Mouse (Mus musculus) liver, postnatal 0 days (tissue): Measurements from ENCODE around the gene Rngtt. TPM values are rescaled to one million over a fixed set of nuclear protein-coding genes. Genes with fewer than 3 reads are reported as not detected.
"Not testable (repeated sequence)": the region's sequence is repeated elsewhere in the genome, so short reads cannot be mapped to it uniquely, and the experiment has no call there.

Experiments used
- ATAC-seq: fragments of 200-750 bp; cut with Nextera tagmentation; 2 replicates; pipeline ENCODE4 v1.8.0; 2017; ENCODE audit warnings: mild to moderate bottlenecking, moderate library complexity
- DNase-seq: peaks from one replicate; pipeline ENCODE4 v3.0.0-alpha.2; 2016
- H3K27ac ChIP-seq: fragments of 300-500 bp; sonication (generic); 2 replicates; pipeline ENCODE4 v1.5.1; 2014; ENCODE audit warnings: antibody characterized with exemption, moderate library complexity, mild to moderate bottlenecking, low read depth
- H3K27me3 ChIP-seq: fragments of 300-500 bp; sonication (generic); 2 replicates; pipeline ENCODE4 v1.6.1; 2014; ENCODE audit warnings: low read length, control low read depth, mixed read lengths; ENCODE audit not compliant: insufficient read depth
- H3K36me3 ChIP-seq: fragments of 300-500 bp; sonication (generic); replicated peaks from 2 replicates; pipeline ENCODE4 v1.6.1; 2014; ENCODE audit warnings: mild to moderate bottlenecking, control low read depth, low read length, moderate library complexity, mixed read lengths; ENCODE audit not compliant: insufficient read depth
- H3K4me1 ChIP-seq: fragments of 300-500 bp; sonication (generic); 2 replicates; pipeline ENCODE4 v1.6.1; 2014; ENCODE audit warnings: antibody characterized with exemption, mild to moderate bottlenecking, control low read depth; ENCODE audit not compliant: insufficient read depth
- H3K4me2 ChIP-seq: fragments of 300-500 bp; sonication (generic); 2 replicates; pipeline ENCODE4 v1.6.1; 2014; ENCODE audit warnings: low read depth, mild to moderate bottlenecking, low read length, moderate library complexity, mixed read lengths
- H3K4me3 ChIP-seq: fragments of 300-500 bp; sonication (generic); 2 replicates; pipeline ENCODE4 v1.5.1; 2014; ENCODE audit warnings: low read depth, low read length
- H3K9ac ChIP-seq: fragments of 300-500 bp; sonication (generic); replicated peaks from 2 replicates; pipeline ENCODE4 v1.6.1; 2014; ENCODE audit warnings: mild to moderate bottlenecking, moderate library complexity
- H3K9me3 ChIP-seq: fragments of 300-500 bp; sonication (generic); 2 replicates; pipeline ENCODE4 v1.6.1; 2016; ENCODE audit warnings: mild to moderate bottlenecking, control low read depth, low read length, mixed read lengths
- CTCF ChIP-seq: sonication (generic); IDR thresholded peaks from 2 replicates; pipeline ENCODE4 v1.5.1; 2016; ENCODE audit warnings: antibody characterized with exemption, low read depth
- EP300 ChIP-seq: IDR thresholded peaks from 2 replicates; pipeline ENCODE4 v1.6.1; 2016; ENCODE audit warnings: antibody characterized with exemption, low read depth, mild to moderate bottlenecking
- WGBS: fragments of 180-500 bp; shearing (Covaris S2); extraction: QIAGEN DNeasy Blood & Tissue Kit; methylation state at CpG from one replicate; pipeline ENCODE4 v1.1.7; 2014; ENCODE audit not compliant: insufficient replicate concordance; 5-methylcytosine and 5-hydroxymethylcytosine counted together
- polyA plus RNA-seq: library from polyadenylated mRNA; unstranded; fragments of >200 nt; fragmentation: Nextera tagmentation; extraction: Ambion mirVana; gene quantifications from 2 replicates; pipeline ENCODE4 v1.2.1, GENCODE M21; 2015

Gene Rngtt
- polyA plus RNA-seq, 1 experiment from 2014 or later, result 9.3 TPM

DNA sequence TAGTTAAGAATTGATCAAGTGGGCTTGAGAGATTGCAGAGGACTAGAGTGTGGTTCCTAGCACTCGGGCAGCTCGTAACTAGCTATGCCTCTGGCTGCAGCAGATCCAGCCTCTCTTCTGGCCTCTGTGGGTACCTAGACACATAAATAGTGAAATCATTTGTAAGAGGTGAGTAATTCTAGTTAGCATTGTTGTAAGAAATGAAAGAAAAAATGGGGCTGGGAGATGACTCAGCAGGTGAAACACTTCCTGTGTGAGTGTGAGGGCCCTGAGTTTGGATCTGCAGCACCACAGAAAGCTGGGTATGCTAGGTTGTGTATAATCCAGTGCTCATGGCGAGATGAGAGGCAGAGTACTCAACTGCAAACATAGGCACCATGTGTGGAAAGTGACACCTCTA lies 136.2 kb downstream of the Rngtt start:
- no peak for ATAC-seq
- Histone ChIP-seq H3K27me3 (no peaks in the 10 kb centered on the region), H3K36me3 (no peaks in the 10 kb centered on the region), H3K9me3 (no peaks in the 10 kb centered on the region), H3K9ac (no peak overlapping the region), H3K27ac (no peak overlapping the region), H3K4me3 (no peak overlapping the region), H3K4me1 (no peaks in the 10 kb centered on the region), H3K4me2 (no peak overlapping the region)
- no peak for TF ChIP-seq EP300
- TF ChIP-seq CTCF, result no peak
- 83% methylated on average over 3 of the region's 3 CpGs for WGBS
- no peak for DNase-seq

DNA sequence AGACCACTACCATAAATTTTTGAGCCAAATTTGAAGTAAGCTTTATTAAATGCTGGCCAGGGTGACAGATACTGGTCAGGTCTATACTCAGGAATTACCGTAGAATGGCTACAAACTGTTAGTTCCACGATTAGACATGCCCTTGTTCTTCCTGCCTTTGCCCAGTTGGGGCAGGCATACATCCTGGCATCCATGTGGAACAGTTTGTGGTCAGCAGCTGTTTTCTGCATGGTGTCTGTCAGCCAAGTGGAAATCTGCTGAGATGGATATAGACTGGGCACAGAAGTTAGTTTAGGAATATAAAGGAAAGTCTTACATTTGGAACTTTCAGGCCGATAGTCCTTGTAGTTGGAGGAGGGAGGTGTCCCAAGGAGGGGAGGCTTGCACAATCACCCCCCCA lies 136.8 kb downstream of the Rngtt start:
- 84% methylated on average over 3 of the region's 3 CpGs for WGBS
- H3K4me1 ChIP-seq, result no peaks in the 10 kb centered on the region
- H3K9ac ChIP-seq, result no peak overlapping the region

DNA sequence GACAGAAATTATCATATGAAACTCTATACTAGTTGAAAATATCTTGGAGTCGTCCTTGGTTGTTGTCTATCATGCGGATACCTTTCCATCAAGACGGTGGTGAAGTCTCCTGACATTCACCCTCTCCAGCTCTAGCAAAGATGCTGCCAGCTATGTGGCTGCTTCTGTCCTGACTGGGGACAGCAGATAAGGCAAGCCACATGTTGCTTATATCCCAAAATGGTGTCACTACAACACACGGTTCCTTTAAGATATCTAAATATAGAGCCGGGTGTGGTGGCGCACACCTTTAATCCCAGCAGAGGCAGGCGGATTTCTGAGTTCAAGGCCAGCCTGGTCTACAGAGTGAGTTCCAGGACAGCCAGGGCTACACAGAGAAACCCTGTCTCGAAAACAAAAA lies 140.2 kb downstream of the Rngtt start:
- TF ChIP-seq EP300, result peak; percentile 73; the same call in 1 of the 2 replicates
- not testable (repeated sequence) for H3K9ac ChIP-seq, H3K4me1 ChIP-seq, H3K27ac ChIP-seq, H3K27me3 ChIP-seq, H3K4me2 ChIP-seq, H3K4me3 ChIP-seq, H3K9me3 ChIP-seq, H3K36me3 ChIP-seq, DNase-seq
- ATAC-seq, result peak; percentile 90
- 72% methylated on average over 8 of the region's 8 CpGs for WGBS

More for the DNA sequence above, 136.8 kb downstream of the Rngtt start:
- TF ChIP-seq EP300 (no peak), CTCF (no peak)
- H3K4me2 ChIP-seq, result no peak overlapping the region
- no peaks in the 10 kb centered on the region for H3K9me3 ChIP-seq
- DNase-seq (no peak), ATAC-seq (no peak)
- H3K27me3 ChIP-seq, result no peaks in the 10 kb centered on the region
- no peak overlapping the region for H3K4me3 ChIP-seq
- H3K27ac ChIP-seq, result no peak overlapping the region
- H3K36me3 ChIP-seq, result no peaks in the 10 kb centered on the region

DNA sequence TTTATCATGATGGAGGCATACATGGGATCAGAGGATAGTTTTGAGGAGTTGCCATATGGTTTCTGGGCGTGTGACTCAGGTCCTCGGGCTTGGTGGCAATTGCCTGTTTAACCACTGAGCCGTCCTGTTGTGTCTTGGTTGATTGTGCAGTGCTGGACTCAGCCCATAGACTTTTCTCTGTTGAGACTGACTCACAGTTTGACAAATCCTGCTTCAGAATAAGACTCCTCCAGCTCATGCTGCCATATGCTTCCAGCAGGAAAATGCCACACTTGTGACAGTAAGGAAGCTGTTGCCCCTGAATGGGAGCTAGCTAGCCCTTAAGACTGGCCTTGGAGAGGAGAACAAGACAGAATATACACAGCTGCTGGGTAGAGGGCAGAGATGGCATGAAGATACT lies 149.7 kb downstream of the Rngtt start:
- ATAC-seq, result no peak
- no peaks in the 10 kb centered on the region for H3K4me1 ChIP-seq
- H3K36me3 ChIP-seq, result peaks cover 3% of the 10 kb centered on the region; the same call in 1 of the 2 replicates
- no peak for DNase-seq
- no peaks in the 10 kb centered on the region for H3K9me3 ChIP-seq
- WGBS, result 83% methylated on average over 3 of the region's 3 CpGs
- H3K4me2 ChIP-seq, result no peak overlapping the region
- H3K9ac ChIP-seq, result no peak overlapping the region
- H3K27ac ChIP-seq, result no peak overlapping the region
- H3K4me3 ChIP-seq, result no peak overlapping the region
- no peak for TF ChIP-seq CTCF
- no peak for TF ChIP-seq EP300
- H3K27me3 ChIP-seq, result no peaks in the 10 kb centered on the region

DNA sequence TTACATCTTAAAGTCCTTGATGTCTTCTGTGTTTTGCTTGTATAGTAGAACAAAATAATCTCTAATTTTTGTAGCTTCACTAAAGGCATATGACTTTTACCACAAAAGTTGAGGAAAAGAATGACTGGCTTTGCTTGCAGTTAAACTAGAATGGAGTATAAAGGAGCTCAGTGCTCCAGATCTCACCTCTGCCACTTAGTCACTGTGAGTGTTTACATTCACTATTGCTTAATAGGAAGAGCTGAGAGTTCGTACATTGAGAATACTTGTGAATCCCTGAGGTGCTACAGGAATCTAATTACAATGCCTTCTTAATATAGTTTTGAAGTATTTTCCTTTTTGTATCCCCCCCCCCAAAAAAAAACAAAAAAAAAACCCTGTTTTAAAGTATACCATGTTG lies 154.3 kb downstream of the Rngtt start:
- Histone ChIP-seq H3K9me3 (no peaks in the 10 kb centered on the region), H3K4me1 (peaks cover 21% of the 10 kb centered on the region), H3K27ac (no peak overlapping the region), H3K9ac (no peak overlapping the region), H3K36me3 (peaks cover 3% of the 10 kb centered on the region; the same call in 1 of the 2 replicates), H3K27me3 (no peaks in the 10 kb centered on the region), H3K4me3 (no peak overlapping the region), H3K4me2 (no peak overlapping the region)
- DNase-seq (no peak), ATAC-seq (no peak)
- TF ChIP-seq CTCF, result no peak
- TF ChIP-seq EP300, result no peak
- 70% methylated on average over 1 of the region's 1 CpGs for WGBS

DNA sequence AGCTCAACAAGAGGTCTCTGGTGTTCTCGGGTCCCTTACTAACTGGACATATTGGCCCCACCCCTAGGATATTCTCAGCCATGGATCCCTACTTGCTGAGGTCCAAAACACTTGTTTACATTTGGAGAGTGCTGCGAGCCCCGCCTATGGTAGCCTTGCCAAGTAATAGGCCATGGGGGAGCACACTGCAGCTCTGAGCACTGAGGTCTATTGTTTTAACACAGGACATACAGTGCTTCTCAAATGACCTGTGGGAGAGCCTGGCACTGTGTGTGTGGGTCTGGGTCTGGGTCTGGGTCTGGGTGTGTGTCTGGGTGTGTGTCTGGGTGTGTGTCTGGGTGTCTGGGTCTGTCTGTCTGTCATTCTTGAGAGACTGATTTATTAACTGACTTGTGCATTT lies 155.8 kb downstream of the Rngtt start:
- Histone ChIP-seq H3K4me2 (peak overlapping the region; percentile 28), H3K27me3 (no peaks in the 10 kb centered on the region), H3K4me3 (no peak overlapping the region), H3K9ac (no peak overlapping the region), H3K4me1 (peaks cover 22% of the 10 kb centered on the region), H3K9me3 (no peaks in the 10 kb centered on the region), H3K27ac (peak overlapping the region; percentile 89), H3K36me3 (no peaks in the 10 kb centered on the region)
- TF ChIP-seq CTCF (no peak), EP300 (no peak)
- DNase-seq (peak; percentile 22), ATAC-seq (0 out of 2 replicates have a peak, but pooled peaks have one; percentile 11)
- 79% methylated on average over 3 of the region's 3 CpGs for WGBS

DNA sequence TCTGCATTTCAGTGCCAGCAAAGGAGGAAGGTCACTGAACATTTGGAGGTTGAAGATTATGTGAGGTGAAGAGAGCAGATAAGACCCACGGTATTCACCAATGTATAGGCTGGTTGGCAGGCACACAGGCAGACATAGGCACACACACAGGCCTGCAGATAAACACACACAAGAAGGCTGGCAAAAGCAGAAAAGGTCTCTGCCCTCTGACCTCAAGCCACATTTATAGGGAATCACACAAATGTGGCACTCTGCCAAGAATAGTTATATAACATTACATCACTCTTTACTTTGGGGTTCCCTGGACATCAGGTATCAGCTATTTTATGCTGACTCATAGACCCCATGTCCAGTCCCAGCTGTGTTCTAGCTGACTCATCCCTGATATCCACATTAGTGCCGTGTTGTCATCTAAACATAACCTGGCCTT lies 156.9 kb downstream of the Rngtt start:
- H3K4me1 ChIP-seq, result peaks cover 22% of the 10 kb centered on the region
- H3K27me3 ChIP-seq, result no peaks in the 10 kb centered on the region
- no peaks in the 10 kb centered on the region for H3K36me3 ChIP-seq
- H3K9ac ChIP-seq, result peak overlapping the region; percentile 28; the same call in 1 of the 2 replicates
- peak; percentile 91 for ATAC-seq
- DNase-seq, result peak; percentile 53
- WGBS, result 24% methylated on average over 2 of the region's 2 CpGs
- peak overlapping the region; percentile 28; the same call in 1 of the 2 replicates for H3K4me2 ChIP-seq
- TF ChIP-seq EP300, result peak; percentile 95
- TF ChIP-seq CTCF, result no peak
- H3K27ac ChIP-seq, result peak overlapping the region; percentile 89
- no peak overlapping the region for H3K4me3 ChIP-seq
- no peaks in the 10 kb centered on the region for H3K9me3 ChIP-seq
